14 mouse cellular contexts compared by ENCODE assay signal in genomic region chr14:28328512-28328911, GRCm38 (mm10).
"Had no signal": no experiment of that assay in that cellular context is flagged by ENCODE, and none has a peak within 500 bp of the region (broad histone marks: within the 10 kb centered on the region; RNA-seq: fewer than 3 reads in every experiment).

No protein-coding gene starts in this region.

- H3K4me1 ChIP-seq: liver, embryonic 15.5 days; lung, embryonic 15.5 days had no signal

- H3K36me3 ChIP-seq: limb, embryonic 10.5 days; liver, embryonic 15.5 days; lung, embryonic 15.5 days; neural tube, embryonic 12.5 days; stomach, embryonic 15.5 days had no signal

- DNase-seq: kidney, adult 8-10 months; kidney, postnatal 25 days; lung, postnatal 36 days; right cerebral cortex, postnatal 4 days; spleen, adult 18-20 months; thymus, adult 2 months; thymus, postnatal 25 days had no signal

- H3K4me3 ChIP-seq: left cerebral cortex, adult 2 months; limb, embryonic 10.5 days; liver, embryonic 15.5 days; lung, embryonic 15.5 days; neural tube, embryonic 12.5 days; stomach, embryonic 15.5 days had no signal

- H3K9me3 ChIP-seq: limb, embryonic 10.5 days; liver, embryonic 15.5 days; lung, embryonic 15.5 days; neural tube, embryonic 12.5 days; stomach, embryonic 15.5 days had no signal

- H3K4me2 ChIP-seq: liver, embryonic 11.5 days; liver, embryonic 15.5 days; lung, embryonic 15.5 days; neural tube, embryonic 12.5 days; stomach, embryonic 15.5 days had no signal

- H3K27me3 ChIP-seq: liver, embryonic 15.5 days; lung, embryonic 15.5 days; neural tube, embryonic 12.5 days; stomach, embryonic 15.5 days had no signal

- H3K9ac ChIP-seq: liver, embryonic 15.5 days; lung, embryonic 15.5 days; neural tube, embryonic 12.5 days; stomach, embryonic 15.5 days had no signal

- H3K27ac ChIP-seq: left cerebral cortex, adult 2 months; limb, embryonic 10.5 days; liver, embryonic 15.5 days; lung, embryonic 15.5 days; neural tube, embryonic 12.5 days; stomach, embryonic 15.5 days had no signal
